Mouse (Mus musculus) lung, adult 2 months (tissue): Measurements from ENCODE around the gene Hpcal1. TPM values are rescaled to one million over a fixed set of nuclear protein-coding genes. Genes with fewer than 3 reads are reported as not detected.

Source experiments
- DNase-seq: peaks from one replicate; pipeline ENCODE4 v3.0.0; 2022
- H3K4me1 ChIP-seq: fragments of 200-500 bp; 2 replicates; pipeline ENCODE4 v1.6.1; 2011; ENCODE audit warnings: low read length; ENCODE audit not compliant: control insufficient read depth, insufficient read depth
- H3K4me3 ChIP-seq: fragments of 200-500 bp; replicated peaks from 2 replicates; pipeline ENCODE3; 2011; ENCODE audit warnings: low read depth, mild to moderate bottlenecking, control low read depth, low read length; ENCODE audit errors: extremely low read depth
- CTCF ChIP-seq: fragments of 200-500 bp; IDR thresholded peaks from 2 replicates; pipeline ENCODE4 v1.5.1; 2011; ENCODE audit warnings: mild to moderate bottlenecking, low read length, control low read depth; ENCODE audit not compliant: insufficient read depth
- POLR2A ChIP-seq: fragments of 200-500 bp; IDR thresholded peaks from 2 replicates; pipeline ENCODE4 v1.6.1; 2011; ENCODE audit warnings: low read depth, mild to moderate bottlenecking, control low read depth, low read length, borderline replicate concordance; ENCODE audit errors: extremely low read depth
- WGBS: fragments of 180-500 bp; shearing (Covaris S2); methylation state at CpG from one replicate; pipeline ENCODE4 v1.1.7; 2018; 5-methylcytosine and 5-hydroxymethylcytosine counted together
- polyA plus RNA-seq: library from polyadenylated mRNA; depleted of rRNA; stranded (reverse); fragments of >200 nt; gene quantifications from 2 replicates; pipeline ENCODE4 v1.2.3, GENCODE M21; 2012

The Hpcal1 gene
- polyA plus RNA-seq, 1 experiment, result 222 TPM

- DNase-seq, result no peak
- TF ChIP-seq POLR2A (no peak), CTCF (no peak)
- no peaks in the 10 kb centered on the region for H3K4me1 ChIP-seq
- WGBS, result 47% methylated on average over 5 of the region's 5 CpGs
- H3K4me3 ChIP-seq, result no peak overlapping the region
Measured at GRCm38 (mm10) chr12:17658521-17658920, 32.1 kb upstream of the Hpcal1 start.

- no peak for TF ChIP-seq POLR2A
- H3K4me1 ChIP-seq, result no peaks in the 10 kb centered on the region
- H3K4me3 ChIP-seq, result no peak overlapping the region
- peak; percentile 7 for DNase-seq
- 12% methylated on average over 4 of the region's 4 CpGs for WGBS
Measured at GRCm38 (mm10) chr12:17661483-17661920, 29.2 kb upstream of the Hpcal1 start.

DNA sequence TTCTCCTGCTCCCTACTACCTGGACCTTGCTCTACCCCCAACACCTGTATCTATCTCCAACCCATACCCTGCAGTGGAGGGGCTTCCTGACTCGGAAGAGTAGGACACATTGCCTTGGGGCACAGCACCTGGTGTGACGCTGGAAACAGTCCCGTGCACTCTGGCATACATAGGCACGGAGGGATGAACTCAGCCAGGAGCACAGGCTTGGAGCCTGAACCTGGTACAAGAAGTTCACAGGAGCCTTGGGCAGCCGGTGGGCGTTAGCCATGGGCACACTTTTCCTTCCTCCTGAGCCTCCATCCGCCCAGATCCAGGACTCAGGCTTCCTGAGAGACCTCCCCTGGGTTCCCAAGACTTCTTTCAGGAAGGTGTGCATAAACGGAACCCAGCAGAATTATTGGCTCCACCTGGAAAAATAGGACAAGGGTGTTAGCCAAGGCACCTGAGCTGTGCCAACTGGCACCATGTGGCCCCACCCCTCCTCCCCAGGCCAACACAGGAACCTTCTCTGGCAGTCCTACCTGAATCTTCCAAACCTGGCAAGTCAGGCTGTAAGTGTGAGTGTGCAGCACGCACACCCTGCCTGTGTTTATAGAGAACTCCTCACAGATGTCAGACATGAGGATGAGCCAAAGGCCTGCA lies 26.5 kb upstream of the Hpcal1 start:
- Histone ChIP-seq H3K4me1 (no peaks in the 10 kb centered on the region), H3K4me3 (no peak overlapping the region)
- TF ChIP-seq CTCF (no peak), POLR2A (no peak)
- WGBS, result 79% methylated on average over 9 of the region's 9 CpGs
- DNase-seq, result no peak

- no peak for TF ChIP-seq POLR2A
- no peak for TF ChIP-seq CTCF
- DNase-seq, result no peak
- Histone ChIP-seq H3K4me3 (no peak overlapping the region), H3K4me1 (no peaks in the 10 kb centered on the region)
- WGBS, result 49% methylated on average over 7 of the region's 7 CpGs
Measured at GRCm38 (mm10) chr12:17665906-17666326, 24.7 kb upstream of the Hpcal1 start.

DNA sequence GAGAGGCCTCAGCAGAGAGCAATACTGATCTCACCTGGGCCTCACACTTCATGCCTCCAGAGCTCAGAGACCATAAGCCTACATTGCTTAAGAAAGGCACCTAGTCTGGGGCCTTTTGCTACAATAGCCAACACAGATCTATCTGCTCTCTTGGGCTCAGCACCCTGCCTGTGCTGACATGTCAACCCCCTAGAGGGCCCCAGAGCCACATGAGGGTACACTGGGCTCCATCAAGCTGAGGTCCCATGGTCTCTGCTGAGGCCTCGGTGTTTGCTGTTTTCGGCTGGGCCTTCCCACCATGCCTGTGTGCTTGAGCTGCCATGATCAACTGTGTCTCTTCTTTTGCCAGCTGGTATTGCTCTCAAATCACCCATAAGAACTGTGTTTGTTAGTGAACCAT lies 24.0 kb upstream of the Hpcal1 start:
- DNase-seq, result peak; percentile 27
- H3K4me3 ChIP-seq, result no peak overlapping the region
- no peaks in the 10 kb centered on the region for H3K4me1 ChIP-seq
- WGBS, result 57% methylated on average over 2 of the region's 2 CpGs
- TF ChIP-seq CTCF (peak; percentile 70), POLR2A (no peak)

- Histone ChIP-seq H3K4me1 (no peaks in the 10 kb centered on the region), H3K4me3 (no peak overlapping the region)
- WGBS, result 56% methylated on average over 7 of the region's 7 CpGs
- no peak for DNase-seq
- no peak for TF ChIP-seq CTCF
- no peak for TF ChIP-seq POLR2A
Measured at GRCm38 (mm10) chr12:17673729-17674128, 16.9 kb upstream of the Hpcal1 start.

GRCm38 (mm10) chr12:17674182-17674812 lies 16.4 kb upstream of the Hpcal1 start:
- H3K4me1 ChIP-seq, result no peaks in the 10 kb centered on the region
- no peak for TF ChIP-seq POLR2A
- no peak for TF ChIP-seq CTCF
- no peak overlapping the region for H3K4me3 ChIP-seq
- DNase-seq, result no peak
- WGBS, result 55% methylated on average over 6 of the region's 6 CpGs

DNA sequence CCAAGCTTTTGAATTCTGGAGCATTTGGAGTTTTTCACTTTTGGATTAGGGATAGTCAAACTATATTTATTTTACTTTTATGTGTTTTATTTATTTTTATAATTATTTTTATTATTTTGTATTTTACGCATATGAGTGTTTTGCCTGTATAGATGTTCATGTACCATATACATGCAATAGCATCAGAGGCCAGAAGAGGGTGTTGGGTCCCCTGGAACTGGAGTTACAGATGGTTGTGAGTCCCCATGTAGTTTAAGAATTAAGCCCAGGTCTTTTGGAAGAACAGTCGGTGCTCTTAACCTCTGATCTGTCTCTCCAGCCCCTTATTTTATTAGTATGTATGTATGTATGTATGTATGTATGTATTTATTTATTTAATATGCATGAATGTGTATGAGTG lies 12.9 kb upstream of the Hpcal1 start:
- TF ChIP-seq POLR2A (no peak), CTCF (peak; percentile 24; the same call in 1 of the 2 replicates)
- 85% methylated on average over 2 of the region's 2 CpGs for WGBS
- DNase-seq, result no peak
- Histone ChIP-seq H3K4me3 (no peak overlapping the region), H3K4me1 (no peaks in the 10 kb centered on the region)

DNA sequence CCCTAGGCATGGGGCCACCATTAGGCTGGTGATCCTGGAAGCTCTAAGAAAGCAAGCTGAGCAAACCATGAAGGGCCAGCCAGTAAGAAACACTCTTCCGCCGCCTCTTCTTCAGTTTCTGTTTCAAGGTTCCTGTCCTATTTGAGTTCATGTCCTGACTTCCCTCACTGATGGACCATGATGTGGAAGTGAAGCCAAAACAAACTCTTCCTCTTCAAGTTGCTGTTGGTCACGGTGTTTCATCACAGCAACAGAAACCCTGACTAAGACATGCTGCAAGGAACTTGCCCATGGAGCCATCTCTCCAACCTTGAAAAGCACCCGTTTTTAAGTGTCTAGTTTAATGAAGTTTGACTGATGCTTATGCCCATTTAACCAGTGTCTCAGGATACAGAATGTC lies 11.1 kb upstream of the Hpcal1 start:
- 64% methylated on average over 4 of the region's 4 CpGs for WGBS
- no peak for DNase-seq
- TF ChIP-seq POLR2A (no peak), CTCF (no peak)

GRCm38 (mm10) chr12:17682161-17682560 lies 8.5 kb upstream of the Hpcal1 start:
- Histone ChIP-seq H3K4me3 (no peak overlapping the region), H3K4me1 (no peaks in the 10 kb centered on the region)
- no peak for DNase-seq
- TF ChIP-seq CTCF (no peak), POLR2A (no peak)
- 62% methylated on average over 2 of the region's 2 CpGs for WGBS

More for the DNA sequence above, 11.1 kb upstream of the Hpcal1 start:
- Histone ChIP-seq H3K4me3 (no peak overlapping the region), H3K4me1 (no peaks in the 10 kb centered on the region)
